Mouse (Mus musculus) liver, adult 2 months (tissue): ENCODE data around the gene Tead1.

Experiments
- CTCF ChIP-seq: fragments of 200-500 bp; IDR thresholded peaks from 2 replicates; pipeline ENCODE4 v1.5.1; 2011; ENCODE audit warnings: low read depth, low read length, control low read depth
- POLR2A ChIP-seq: fragments of 200-500 bp; IDR thresholded peaks from 2 replicates; pipeline ENCODE4 v1.6.1; 2011; ENCODE audit warnings: low read length, control low read depth; ENCODE audit not compliant: insufficient read depth; ENCODE audit errors: extremely low read depth

GRCm38 (mm10) chr7:112871752-112872151 is 192.6 kb downstream of the Tead1 start:
- no peak for TF ChIP-seq CTCF
- no peak for TF ChIP-seq POLR2A
